Mouse (Mus musculus) embryonic fibroblast, embryonic 13.5 days (primary cell): ENCODE measurements around the gene Tenm4.

Experiments
- CTCF ChIP-seq: IDR thresholded peaks from 2 replicates; pipeline ENCODE4 v1.5.1; 2011; ENCODE audit warnings: mild to moderate bottlenecking, control low read depth, low read length, moderate library complexity, borderline replicate concordance; ENCODE audit not compliant: insufficient read depth
- POLR2A ChIP-seq: IDR thresholded peaks from 2 replicates; pipeline ENCODE4 v1.6.1; 2011; ENCODE audit warnings: low read depth, mild to moderate bottlenecking, control low read depth, low read length, moderate library complexity

DNA sequence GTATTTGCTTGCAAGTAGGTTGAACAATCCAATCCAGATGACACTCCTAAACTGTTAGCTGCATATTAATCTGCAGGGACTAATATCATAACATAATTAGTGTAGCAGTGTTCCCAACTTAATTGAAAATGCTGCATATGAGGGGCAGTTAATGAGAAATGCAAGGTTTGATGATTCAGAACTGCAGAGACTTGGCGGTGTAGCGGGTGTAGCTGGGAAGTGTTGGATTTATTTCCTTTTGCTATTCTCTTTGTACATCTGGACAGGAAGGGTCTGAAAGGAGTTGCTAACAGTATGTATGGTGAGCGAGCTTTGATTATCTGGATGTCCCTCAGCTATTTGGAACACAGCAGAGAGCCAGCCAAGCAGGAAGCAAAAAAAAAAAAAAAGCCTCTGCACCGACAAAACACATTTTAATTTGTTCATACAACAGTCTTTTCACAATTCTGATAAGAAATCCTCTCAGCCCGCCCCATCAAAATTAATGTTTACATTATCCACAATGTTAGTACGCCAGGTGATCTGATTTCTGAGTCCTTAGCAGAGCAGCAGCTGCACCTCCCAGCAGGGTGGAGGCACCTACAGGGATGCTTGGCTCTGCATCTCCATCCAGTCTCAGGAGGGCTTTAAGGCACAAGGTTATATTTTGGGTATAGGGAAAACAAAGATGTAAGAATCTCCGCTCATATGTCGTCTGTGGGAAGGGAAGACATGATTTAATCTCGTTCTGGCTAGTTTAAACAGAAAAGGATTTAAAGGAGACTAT is 243.4 kb downstream of the Tenm4 start:
- TF ChIP-seq POLR2A (no peak), CTCF (no peak)
